Mouse (Mus musculus): ENCODE measurements at regions not wholly inside any gene's neighbourhood (a gene's known extent, or its start where the extent isn't known, plus 50 kb on each side); places are given as distances from the start of the nearest gene placed in this dataset.

GRCm38 (mm10) chr10:66295628-66296027 lies 800.3 kb upstream of the Jmjd1c start:
- no peak for TF ChIP-seq CTCF (conservative IDR thresholded peaks at IDR 0.05; ENCODE audit: low read length)
- no peak for TF ChIP-seq POU5F1 (IDR thresholded peaks at IDR 0.05; ENCODE audit: borderline replicate concordance, low read length)

All from E14TG2a.4 (cell line).